Mouse (Mus musculus): ENCODE data around the gene Best1. TPM values are rescaled to one million over a fixed set of nuclear protein-coding genes. Genes with fewer than 3 reads are reported as not detected.
A peak's percentile ranks its signal among the peaks of the same experiment; 100 is the strongest.

Best1 gene
- polyA plus RNA-seq, 1 experiment from 2014 or later = 0.19 TPM

DNA sequence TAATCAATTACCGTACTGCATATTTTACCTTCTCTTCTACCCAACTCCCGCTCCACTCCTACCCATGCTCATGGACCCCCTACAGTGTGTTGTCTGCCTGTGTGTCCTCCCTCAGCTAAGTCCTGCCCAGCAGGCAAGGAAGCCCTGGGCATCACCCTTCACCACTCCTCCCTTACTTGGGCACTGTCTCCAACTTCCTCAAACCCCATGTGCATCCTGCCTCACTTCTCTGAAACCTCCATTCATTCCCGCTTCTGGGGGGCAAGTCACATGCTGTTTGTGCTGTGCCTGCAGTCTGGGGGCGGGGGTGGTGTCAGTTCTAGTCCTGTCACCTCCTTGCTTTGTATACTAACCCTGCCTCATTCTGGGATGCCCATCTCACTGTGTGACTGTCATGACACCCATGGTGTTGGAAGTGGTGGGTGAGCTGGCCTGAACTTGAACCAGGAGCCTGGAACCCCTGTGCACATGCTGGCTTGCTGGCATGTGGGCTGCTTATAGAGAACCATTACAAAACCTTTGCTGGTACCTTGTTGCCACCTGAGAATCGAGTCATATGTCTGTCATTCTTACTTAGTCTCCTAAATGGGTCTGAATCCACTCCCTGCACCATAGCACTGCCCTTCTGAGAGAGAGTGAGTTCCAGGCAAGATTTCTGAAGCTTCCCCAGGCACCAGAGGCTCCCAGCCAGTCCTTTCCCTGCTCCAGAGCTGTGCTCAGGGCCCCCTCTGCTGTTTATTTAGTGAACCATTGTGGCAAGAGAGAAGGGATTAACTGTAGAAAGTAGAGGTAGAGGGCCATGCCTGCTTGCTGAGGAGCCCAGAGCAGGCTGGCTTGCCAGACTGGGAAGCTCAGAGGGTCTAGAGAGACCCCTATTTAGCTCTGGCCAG lies 21.2 kb upstream of the Best1 start:
- Histone ChIP-seq H3K4me1 (replicated peaks) (peaks cover 63% of the 10 kb centered on the region), H3K4me2 (peak overlapping the region; percentile 0; the same call in 1 of the 2 replicates), H3K4me3 (no peak overlapping the region), H3K9me3 (replicated peaks) (no peaks in the 10 kb centered on the region), H3K27ac (peak overlapping the region; percentile 64), H3K27me3 (no peaks in the 10 kb centered on the region), H3K36me3 (no peaks in the 10 kb centered on the region), H3K9ac (no peak overlapping the region)
- no peak for ATAC-seq (replicated peaks; ENCODE audit: insufficient number of reproducible peaks, insufficient read depth, low FRiP score, low read depth)
- WGBS = 73% methylated on average over 5 of the region's 5 CpGs

DNA sequence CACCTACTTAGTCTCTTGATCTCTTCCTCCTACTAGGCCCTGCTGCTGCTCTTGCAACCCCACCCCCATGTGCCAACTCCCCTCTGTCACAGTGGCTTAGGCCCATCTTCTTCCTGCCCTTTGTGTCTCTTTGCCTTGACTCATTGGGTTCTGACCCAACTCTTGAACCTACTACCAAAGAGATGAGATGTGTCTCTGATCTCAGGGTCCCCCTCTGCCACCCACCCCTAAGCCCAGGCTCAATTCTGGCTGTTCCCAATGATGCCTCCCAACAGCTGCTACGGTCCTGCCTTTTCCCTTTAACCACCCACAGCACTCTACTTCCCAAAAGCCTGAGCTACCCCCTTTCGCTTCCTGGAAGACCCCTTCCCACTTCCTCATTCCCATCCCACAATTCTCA lies 20.5 kb upstream of the Best1 start:
- H3K9me3 ChIP-seq (replicated peaks) = no peaks in the 10 kb centered on the region
- no peaks in the 10 kb centered on the region for H3K36me3 ChIP-seq
- ATAC-seq (replicated peaks; ENCODE audit: insufficient number of reproducible peaks, insufficient read depth, low FRiP score, low read depth) = no peak
- WGBS = 85% methylated on average over 2 of the region's 2 CpGs
- H3K4me3 ChIP-seq = no peak overlapping the region
- H3K27ac ChIP-seq = 0 out of 2 replicates have a peak overlapping the region, but pooled peaks have one; percentile 31
- no peak overlapping the region for H3K9ac ChIP-seq
- no peak overlapping the region for H3K4me2 ChIP-seq
- H3K4me1 ChIP-seq (replicated peaks) = peaks cover 66% of the 10 kb centered on the region
- no peaks in the 10 kb centered on the region for H3K27me3 ChIP-seq

DNA sequence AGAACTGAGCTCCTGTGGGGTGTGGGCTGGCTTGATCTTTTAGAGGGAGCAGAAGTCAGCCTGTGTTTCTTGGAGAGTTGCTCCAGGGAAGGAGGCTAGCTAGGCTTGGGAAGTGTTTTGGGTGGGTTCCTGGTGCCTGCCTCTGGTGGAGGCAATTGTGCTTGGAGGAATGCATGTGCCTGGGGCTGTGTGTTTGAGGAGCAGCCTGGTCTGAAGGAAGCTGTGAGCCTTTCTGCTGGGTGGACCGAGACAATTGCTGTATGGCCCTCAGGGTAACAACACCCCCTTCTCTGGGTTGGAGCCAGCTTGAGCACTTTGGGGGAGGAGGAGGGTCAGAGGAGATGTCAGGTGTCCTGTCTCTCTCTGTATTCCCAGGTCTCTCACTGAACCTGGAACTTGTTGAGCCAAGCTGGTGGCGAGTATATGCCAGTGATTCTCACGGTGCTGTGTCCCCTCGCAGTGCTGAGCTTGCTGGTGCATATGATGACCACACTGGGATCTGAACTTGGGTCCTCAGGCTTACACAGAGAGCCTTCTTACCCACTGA lies 17.9 kb upstream of the Best1 start:
- no peaks in the 10 kb centered on the region for H3K36me3 ChIP-seq
- 67% methylated on average over 4 of the region's 4 CpGs for WGBS
- no peak for ATAC-seq (replicated peaks; ENCODE audit: insufficient number of reproducible peaks, insufficient read depth, low FRiP score, low read depth)
- H3K4me3 ChIP-seq = peak overlapping the region; percentile 62
- H3K27ac ChIP-seq = no peak overlapping the region
- peak overlapping the region; percentile 90 for H3K4me2 ChIP-seq
- peak overlapping the region; percentile 71; the same call in 1 of the 2 replicates for H3K9ac ChIP-seq
- peaks cover 54% of the 10 kb centered on the region for H3K4me1 ChIP-seq (replicated peaks)
- no peaks in the 10 kb centered on the region for H3K9me3 ChIP-seq (replicated peaks)
- H3K27me3 ChIP-seq = no peaks in the 10 kb centered on the region

DNA sequence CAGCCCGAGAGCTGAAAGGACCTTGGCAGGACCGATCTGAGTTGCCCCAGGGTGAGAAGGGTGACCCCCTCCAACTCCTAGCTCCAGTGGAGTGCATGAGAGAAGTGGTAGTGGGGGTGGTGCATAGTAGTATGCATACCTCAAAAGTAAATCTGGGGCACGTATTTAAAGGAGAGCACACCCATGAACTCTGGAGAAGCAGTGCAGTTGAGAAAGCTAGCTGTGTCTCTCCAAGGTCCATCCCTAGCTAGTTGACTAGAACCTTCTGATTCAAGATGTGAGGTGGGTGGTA lies 17.0 kb upstream of the Best1 start:
- no peaks in the 10 kb centered on the region for H3K36me3 ChIP-seq
- peak; percentile 26 for ATAC-seq (replicated peaks; ENCODE audit: insufficient number of reproducible peaks, insufficient read depth, low FRiP score, low read depth)
- H3K27me3 ChIP-seq = no peaks in the 10 kb centered on the region
- H3K4me2 ChIP-seq = peak overlapping the region; percentile 90
- 1% methylated on average over 3 of the region's 3 CpGs for WGBS
- peaks cover 55% of the 10 kb centered on the region for H3K4me1 ChIP-seq (replicated peaks)
- H3K9ac ChIP-seq = peak overlapping the region; percentile 71
- H3K27ac ChIP-seq = peak overlapping the region; percentile 73
- H3K4me3 ChIP-seq = peak overlapping the region; percentile 62
- no peaks in the 10 kb centered on the region for H3K9me3 ChIP-seq (replicated peaks)

DNA sequence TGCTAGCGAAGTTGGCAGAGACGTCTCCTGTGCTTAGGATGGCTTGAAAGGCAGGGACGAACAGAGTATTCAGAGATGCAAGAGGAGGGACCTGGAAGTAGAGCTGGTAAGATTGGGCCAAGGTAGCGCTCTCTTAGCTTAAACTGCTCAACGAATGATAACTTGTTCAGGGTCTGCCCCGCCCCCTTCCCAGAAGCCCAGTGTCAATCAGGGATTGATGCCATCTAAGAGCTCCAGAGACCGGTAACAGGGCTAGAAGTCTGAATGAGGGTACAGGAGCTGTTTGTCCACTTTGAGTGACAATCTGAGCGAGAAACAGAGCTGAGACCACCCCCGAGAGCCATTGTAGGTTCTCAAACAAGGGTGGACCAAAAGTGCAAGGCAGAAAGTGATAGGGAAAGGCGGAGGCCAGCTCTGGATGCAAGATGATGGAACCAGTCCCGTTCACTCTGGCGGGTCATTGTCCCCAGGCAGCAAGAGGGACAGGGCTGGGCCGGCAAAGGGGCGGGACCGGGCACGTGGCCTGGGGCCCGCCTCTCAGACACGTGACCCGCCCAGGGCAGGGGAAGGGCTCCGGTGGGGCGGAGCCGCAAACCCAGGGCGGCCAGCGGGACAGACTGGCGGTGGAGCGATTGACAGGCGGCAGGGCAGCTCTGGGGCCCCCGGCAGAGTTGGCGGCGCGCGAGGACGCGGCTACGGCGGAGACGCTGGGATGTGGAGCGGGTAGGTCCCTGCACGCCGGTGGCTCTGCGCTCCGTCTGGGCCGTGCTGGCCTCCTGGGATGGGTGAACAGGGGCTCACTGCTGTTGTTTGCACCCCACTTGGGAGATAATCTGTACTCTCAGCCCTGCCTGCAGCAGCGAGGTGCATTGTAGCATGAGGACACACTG lies 16.4 kb upstream of the Best1 start:
- peak overlapping the region; percentile 62 for H3K4me3 ChIP-seq
- peak; percentile 95 for ATAC-seq (replicated peaks; ENCODE audit: insufficient number of reproducible peaks, insufficient read depth, low FRiP score, low read depth)
- 6% methylated on average over 44 of the region's 44 CpGs for WGBS
- H3K9ac ChIP-seq = peak overlapping the region; percentile 71
- no peaks in the 10 kb centered on the region for H3K9me3 ChIP-seq (replicated peaks)
- peaks cover 56% of the 10 kb centered on the region for H3K4me1 ChIP-seq (replicated peaks)
- peak overlapping the region; percentile 90 for H3K4me2 ChIP-seq
- no peaks in the 10 kb centered on the region for H3K27me3 ChIP-seq
- peak overlapping the region; percentile 73 for H3K27ac ChIP-seq
- H3K36me3 ChIP-seq = no peaks in the 10 kb centered on the region

DNA sequence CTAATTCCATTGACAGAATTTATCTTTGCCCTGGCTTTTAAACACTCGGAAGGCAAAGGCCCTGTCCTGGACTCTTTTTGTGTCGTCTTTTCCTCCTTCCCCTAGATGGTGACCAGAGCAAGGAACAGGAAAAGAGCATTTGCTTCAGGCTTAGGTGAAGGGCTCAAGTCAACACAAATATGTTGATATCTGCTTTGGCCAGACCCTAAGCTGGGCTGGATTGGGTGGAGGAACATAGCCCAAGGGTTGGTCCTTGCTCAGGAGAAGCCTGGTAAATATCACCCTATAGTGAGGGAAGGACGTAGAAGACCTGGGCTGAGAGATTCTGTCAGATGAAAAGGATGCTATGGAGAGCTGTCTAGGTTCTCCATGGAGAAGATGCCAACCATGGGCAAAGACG lies 14.7 kb upstream of the Best1 start:
- WGBS = 72% methylated on average over 4 of the region's 4 CpGs
- Histone ChIP-seq H3K9me3 (replicated peaks) (no peaks in the 10 kb centered on the region), H3K36me3 (no peaks in the 10 kb centered on the region), H3K4me1 (replicated peaks) (peaks cover 50% of the 10 kb centered on the region), H3K9ac (no peak overlapping the region), H3K27me3 (no peaks in the 10 kb centered on the region), H3K4me2 (no peak overlapping the region), H3K4me3 (no peak overlapping the region), H3K27ac (no peak overlapping the region)
- no peak for ATAC-seq (replicated peaks; ENCODE audit: insufficient number of reproducible peaks, insufficient read depth, low FRiP score, low read depth)

DNA sequence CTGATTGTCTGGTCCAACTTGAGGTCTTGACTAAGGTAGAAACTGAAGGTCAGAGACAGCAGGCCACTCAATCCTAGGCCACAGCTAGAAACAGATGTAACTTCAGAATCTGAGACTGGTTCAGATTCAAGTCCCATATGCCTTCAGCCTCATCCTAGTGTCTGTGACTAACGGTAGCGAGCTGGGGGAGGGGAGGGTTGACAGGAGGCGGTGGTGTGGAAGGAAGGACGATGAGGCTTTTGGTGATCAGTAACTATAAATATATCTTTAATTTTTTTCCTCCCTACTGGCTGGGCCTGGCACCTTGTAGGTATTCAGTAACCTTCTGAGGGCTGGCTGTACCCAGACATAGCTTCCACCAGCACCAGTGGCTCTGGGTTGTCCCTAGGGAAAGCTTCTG lies 14.0 kb upstream of the Best1 start:
- no peaks in the 10 kb centered on the region for H3K9me3 ChIP-seq (replicated peaks)
- H3K4me2 ChIP-seq = no peak overlapping the region
- H3K4me3 ChIP-seq = no peak overlapping the region
- H3K36me3 ChIP-seq = no peaks in the 10 kb centered on the region
- peaks cover 45% of the 10 kb centered on the region for H3K4me1 ChIP-seq (replicated peaks)
- WGBS = 51% methylated on average over 4 of the region's 4 CpGs
- ATAC-seq (replicated peaks; ENCODE audit: insufficient number of reproducible peaks, insufficient read depth, low FRiP score, low read depth) = no peak
- H3K9ac ChIP-seq = no peak overlapping the region
- H3K27me3 ChIP-seq = no peaks in the 10 kb centered on the region
- H3K27ac ChIP-seq = no peak overlapping the region

DNA sequence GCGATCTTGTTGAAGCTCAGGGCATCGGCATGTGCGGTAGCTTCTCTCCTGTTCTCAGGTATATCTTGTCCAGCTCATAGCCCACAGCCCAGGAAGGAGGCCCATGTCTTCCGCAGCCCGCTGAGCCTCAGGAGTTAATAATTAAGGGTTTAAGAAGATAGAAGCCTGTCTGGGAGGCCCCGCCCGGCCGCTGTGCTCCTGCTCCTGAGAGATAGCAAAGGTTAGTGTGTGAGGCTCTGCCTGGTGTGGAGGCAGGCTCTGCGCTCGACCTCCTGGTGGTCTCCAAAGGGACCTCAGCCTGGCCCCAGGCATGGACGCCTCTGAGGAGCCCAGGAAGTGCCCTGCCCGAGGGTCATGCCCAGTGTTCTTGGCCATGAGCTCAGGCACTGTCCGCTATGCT lies 13.4 kb upstream of the Best1 start:
- Histone ChIP-seq H3K9me3 (replicated peaks) (no peaks in the 10 kb centered on the region), H3K4me2 (no peak overlapping the region), H3K27me3 (no peaks in the 10 kb centered on the region), H3K36me3 (no peaks in the 10 kb centered on the region), H3K4me3 (no peak overlapping the region), H3K9ac (no peak overlapping the region), H3K4me1 (replicated peaks) (peaks cover 45% of the 10 kb centered on the region), H3K27ac (peak overlapping the region; percentile 88; the same call in 1 of the 2 replicates)
- WGBS = 69% methylated on average over 13 of the region's 13 CpGs
- no peak for ATAC-seq (replicated peaks; ENCODE audit: insufficient number of reproducible peaks, insufficient read depth, low FRiP score, low read depth)

DNA sequence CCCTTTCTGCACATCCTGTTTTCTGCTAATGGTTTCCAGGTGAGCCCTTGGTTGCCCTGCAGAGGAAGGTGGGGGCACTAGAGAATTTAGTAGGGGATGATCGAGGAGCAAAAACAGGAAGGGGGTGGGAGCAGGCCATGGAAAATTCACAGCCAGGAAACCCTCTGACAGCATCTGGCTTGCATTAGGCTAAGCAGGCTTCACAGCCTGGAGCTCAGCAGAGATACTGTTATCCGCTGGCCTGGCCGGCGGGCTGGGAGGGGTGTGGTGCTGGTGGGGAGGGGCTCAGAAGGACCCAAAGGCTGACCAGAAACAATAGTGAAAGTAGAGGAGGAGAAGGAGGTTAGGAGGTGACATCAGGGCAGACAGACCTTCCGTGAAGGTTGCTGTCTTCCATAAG lies 12.5 kb upstream of the Best1 start:
- Histone ChIP-seq H3K36me3 (no peaks in the 10 kb centered on the region), H3K4me1 (replicated peaks) (peaks cover 38% of the 10 kb centered on the region), H3K4me2 (no peak overlapping the region), H3K27ac (peak overlapping the region; percentile 88), H3K4me3 (no peak overlapping the region), H3K9me3 (replicated peaks) (no peaks in the 10 kb centered on the region), H3K27me3 (no peaks in the 10 kb centered on the region), H3K9ac (no peak overlapping the region)
- ATAC-seq (replicated peaks; ENCODE audit: insufficient number of reproducible peaks, insufficient read depth, low FRiP score, low read depth) = peak; percentile 51
- WGBS = 24% methylated on average over 5 of the region's 5 CpGs

DNA sequence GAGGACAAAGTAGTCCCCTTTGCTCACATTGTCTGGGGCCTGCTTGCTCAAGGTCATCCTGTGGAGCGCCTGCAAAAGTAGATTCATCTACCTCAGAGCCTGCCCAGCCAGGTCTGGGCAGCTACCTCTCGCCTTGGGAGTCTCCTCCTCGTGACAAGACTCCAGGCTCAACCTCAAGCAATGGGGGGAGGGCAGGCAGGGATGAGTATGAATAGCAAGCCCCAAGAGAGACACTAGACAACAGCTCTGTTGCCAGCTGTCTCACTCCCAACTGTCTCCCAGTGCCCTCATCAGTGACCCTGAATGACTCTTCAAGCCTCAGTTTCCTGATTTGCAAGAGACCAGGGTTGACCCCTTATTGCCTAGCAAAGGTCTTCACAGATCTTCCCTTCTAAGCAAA lies 11.9 kb upstream of the Best1 start:
- no peak overlapping the region for H3K4me3 ChIP-seq
- H3K27me3 ChIP-seq = no peaks in the 10 kb centered on the region
- no peak for ATAC-seq (replicated peaks; ENCODE audit: insufficient number of reproducible peaks, insufficient read depth, low FRiP score, low read depth)
- 15% methylated on average over 3 of the region's 3 CpGs for WGBS
- H3K9me3 ChIP-seq (replicated peaks) = no peaks in the 10 kb centered on the region
- H3K9ac ChIP-seq = no peak overlapping the region
- H3K4me2 ChIP-seq = 0 out of 2 replicates have a peak overlapping the region, but pooled peaks have one; percentile 1
- no peaks in the 10 kb centered on the region for H3K36me3 ChIP-seq
- peaks cover 33% of the 10 kb centered on the region for H3K4me1 ChIP-seq (replicated peaks)
- peak overlapping the region; percentile 88 for H3K27ac ChIP-seq

DNA sequence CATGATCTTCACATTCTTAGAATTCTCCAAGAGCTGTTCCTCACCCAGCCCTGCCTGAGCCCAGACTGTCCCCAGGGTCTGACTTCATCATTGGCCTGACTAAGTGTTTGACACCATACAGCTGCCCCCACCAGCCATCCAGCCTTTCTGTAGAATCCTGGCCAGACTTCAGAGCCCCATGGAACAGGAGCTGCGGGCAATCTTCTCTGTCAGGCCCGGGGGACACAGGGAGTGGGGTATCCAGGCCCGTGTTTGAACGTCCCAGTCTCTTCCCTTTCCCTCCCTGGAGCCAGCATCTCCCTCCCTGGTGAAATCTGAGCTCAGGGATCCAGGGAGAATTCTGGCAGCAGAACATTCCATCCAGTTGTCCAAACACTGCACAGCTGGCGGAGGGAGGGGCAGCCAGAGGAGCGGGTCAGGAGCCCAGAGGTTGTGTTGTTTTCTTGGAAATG lies 11.4 kb upstream of the Best1 start:
- Histone ChIP-seq H3K36me3 (no peaks in the 10 kb centered on the region), H3K4me1 (replicated peaks) (peaks cover 32% of the 10 kb centered on the region), H3K27me3 (no peaks in the 10 kb centered on the region), H3K27ac (peak overlapping the region; percentile 88), H3K4me2 (0 out of 2 replicates have a peak overlapping the region, but pooled peaks have one; percentile 1), H3K9ac (no peak overlapping the region), H3K4me3 (no peak overlapping the region), H3K9me3 (replicated peaks) (no peaks in the 10 kb centered on the region)
- ATAC-seq (replicated peaks; ENCODE audit: insufficient number of reproducible peaks, insufficient read depth, low FRiP score, low read depth) = peak; percentile 40
- WGBS = 15% methylated on average over 6 of the region's 6 CpGs

Data from heart, embryonic 15.5 days (tissue).